Mouse (Mus musculus): ENCODE results near the gene Rnf113a2. TPM values are rescaled to one million over a fixed set of nuclear protein-coding genes. Genes with fewer than 3 reads are reported as not detected.
A peak's percentile ranks its signal among the peaks of the same experiment; 100 is the strongest.

Gene Rnf113a2
- polyA plus RNA-seq (2012; fragmentation: generic; extraction: Trizol): 3.0 TPM
- long read RNA-seq, experiment 1, partial matches to known transcripts: 0 of 3 reads
- long read RNA-seq, experiment 1, other reads (novel, unspliced or antisense): 0 of 3 reads
- long read RNA-seq, experiment 2, transcript Rnf113a2-201 (1 exons, 1,383 nt): major isoform, 6 of 6 reads
- long read RNA-seq, experiment 2, partial matches to known transcripts: 0 of 6 reads
- long read RNA-seq, experiment 2, other reads (novel, unspliced or antisense): 0 of 6 reads

- Histone ChIP-seq H3K79me2 (ENCODE audit: control insufficient read depth, insufficient read depth) (no peaks in the 10 kb centered on the region), H3K27me3 (ENCODE audit: control insufficient read depth, insufficient read depth, insufficient read length) (no peaks in the 10 kb centered on the region), H3K36me3 (ENCODE audit: control insufficient read depth, insufficient read depth) (no peaks in the 10 kb centered on the region), H3ac (ENCODE audit: control insufficient read depth, insufficient read length, low read depth) (peak within 1 kb of the TSS; percentile 16), H3K79me3 (ENCODE audit: low read depth) (no peaks in the 10 kb centered on the region), H3K4me3 (ENCODE audit: insufficient read depth, poor library complexity, severe bottlenecking) (peak within 1 kb of the TSS; percentile 26)
- TF ChIP-seq MAX (IDR thresholded peaks at IDR 0.05): peak; percentile 59
- TF ChIP-seq CEBPB (IDR thresholded peaks at IDR 0.05; ENCODE audit: low read depth): no peak
Observed at GRCm38 (mm10) chr12:84416834-84417604, at the start of gene Rnf113a2. Rnf113a2 (plus strand) TSS chr12:84417196.

DNA sequence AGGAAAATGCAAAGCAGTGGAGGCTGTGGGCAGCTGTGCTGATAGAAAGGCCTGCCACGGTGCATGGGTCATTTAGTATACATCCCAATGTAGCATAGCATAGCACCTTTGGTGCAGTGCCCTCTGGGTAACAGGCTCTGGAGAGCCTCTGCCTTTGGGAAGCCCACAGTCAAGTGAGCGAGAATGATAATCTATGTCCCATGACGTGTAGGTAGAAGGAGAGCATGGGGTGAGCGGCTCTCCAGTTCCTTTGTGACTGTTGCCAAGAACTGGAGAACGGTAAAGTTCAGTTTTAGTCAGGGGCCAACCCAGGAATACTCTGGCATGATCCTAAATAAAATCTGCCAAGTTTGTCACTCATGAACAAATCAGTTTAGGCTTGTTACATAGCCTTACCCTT lies 45.3 kb upstream of the Rnf113a2 start:
- Histone ChIP-seq H3K79me3 (ENCODE audit: low read depth) (no peaks in the 10 kb centered on the region), H3K27me3 (ENCODE audit: control insufficient read depth, insufficient read depth, insufficient read length) (no peaks in the 10 kb centered on the region), H3K36me3 (ENCODE audit: control insufficient read depth, insufficient read depth) (peaks cover 53% of the 10 kb centered on the region), H3ac (ENCODE audit: control insufficient read depth, insufficient read length, low read depth) (no peak overlapping the region), H3K4me3 (ENCODE audit: insufficient read depth, poor library complexity, severe bottlenecking) (no peak overlapping the region), H3K79me2 (ENCODE audit: control insufficient read depth, insufficient read depth) (no peaks in the 10 kb centered on the region)
- TF ChIP-seq USF1 (IDR thresholded peaks at IDR 0.05; ENCODE audit: low read depth) (no peak), MYOD1 (IDR thresholded peaks at IDR 0.05; ENCODE audit: control insufficient read depth, insufficient read length, low read depth) (no peak), CEBPB (IDR thresholded peaks at IDR 0.05; ENCODE audit: low read depth) (no peak)

DNA sequence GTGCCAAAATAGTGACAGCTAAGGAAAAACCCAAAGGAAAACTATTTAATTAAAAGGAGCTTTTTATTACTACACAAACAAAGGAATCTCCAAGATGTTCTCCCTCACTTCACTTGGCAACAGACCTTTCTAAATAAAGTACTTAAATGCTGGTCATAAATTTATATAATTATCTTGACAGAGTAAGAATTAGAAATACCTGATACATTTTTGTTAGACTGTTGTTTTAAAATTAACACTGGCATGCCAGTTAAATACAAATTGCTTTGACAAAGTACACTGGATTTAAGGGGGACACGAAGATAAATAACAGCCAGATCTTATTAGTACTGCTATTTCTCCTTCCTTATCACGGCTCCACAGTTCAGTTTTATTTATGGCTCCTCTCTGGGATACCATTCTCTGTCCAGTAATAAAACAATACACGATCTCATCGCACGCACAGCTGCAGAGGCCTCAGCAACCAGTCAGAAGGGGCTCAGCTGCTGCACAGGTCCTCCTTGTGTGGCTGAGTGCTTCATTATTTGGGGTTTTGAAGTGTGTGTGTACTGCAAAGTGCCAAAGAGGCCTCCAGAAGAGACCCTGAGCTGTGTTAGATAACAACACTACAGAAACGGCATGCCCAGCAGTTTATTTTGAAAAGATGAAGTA lies 43.0 kb upstream of the Rnf113a2 start:
- no peak overlapping the region for H3ac ChIP-seq (ENCODE audit: control insufficient read depth, insufficient read length, low read depth)
- H3K27me3 ChIP-seq (ENCODE audit: control insufficient read depth, insufficient read depth, insufficient read length): no peaks in the 10 kb centered on the region
- TF ChIP-seq CTCF (IDR thresholded peaks at IDR 0.05; ENCODE audit: control insufficient read depth, insufficient read depth, insufficient read length) (no peak), FOSL1 (IDR thresholded peaks at IDR 0.05; ENCODE audit: insufficient read depth, low read length, poor library complexity, severe bottlenecking) (no peak), MAX (IDR thresholded peaks at IDR 0.05) (no peak), USF1 (IDR thresholded peaks at IDR 0.05; ENCODE audit: low read depth) (no peak), MYOG (IDR thresholded peaks at IDR 0.05; ENCODE audit: control insufficient read depth, extremely low read depth, insufficient read length) (no peak), CEBPB (IDR thresholded peaks at IDR 0.05; ENCODE audit: low read depth) (no peak), MYOD1 (IDR thresholded peaks at IDR 0.05; ENCODE audit: control insufficient read depth, insufficient read length, low read depth) (no peak)
- H3K79me2 ChIP-seq (ENCODE audit: control insufficient read depth, insufficient read depth): no peaks in the 10 kb centered on the region
- H3K36me3 ChIP-seq (ENCODE audit: control insufficient read depth, insufficient read depth): peaks cover 45% of the 10 kb centered on the region
- no peak overlapping the region for H3K4me3 ChIP-seq (ENCODE audit: insufficient read depth, poor library complexity, severe bottlenecking)
- no peaks in the 10 kb centered on the region for H3K79me3 ChIP-seq (ENCODE audit: low read depth)

DNA sequence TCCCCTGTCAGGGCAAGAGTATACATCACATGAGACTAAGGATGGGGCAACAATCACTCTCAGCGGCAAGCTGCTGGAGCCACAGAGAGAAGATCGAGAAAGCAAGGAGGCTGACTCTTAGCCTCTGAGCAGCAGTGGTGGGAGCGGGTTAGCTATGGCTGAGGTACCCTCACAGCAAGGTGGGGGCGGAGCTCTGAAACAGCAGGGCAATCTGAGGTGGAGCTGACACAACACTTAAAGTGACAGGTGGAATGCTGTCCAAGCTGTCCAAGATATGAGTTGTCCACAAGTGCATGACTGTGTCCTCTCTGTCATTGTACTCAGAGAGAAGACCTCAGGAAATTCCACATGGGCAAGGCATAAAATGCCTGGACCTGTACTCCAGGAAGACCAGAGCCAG lies 34.6 kb upstream of the Rnf113a2 start:
- Histone ChIP-seq H3K4me3 (ENCODE audit: insufficient read depth, poor library complexity, severe bottlenecking) (no peak overlapping the region), H3K36me3 (ENCODE audit: control insufficient read depth, insufficient read depth) (no peaks in the 10 kb centered on the region), H3K79me3 (ENCODE audit: low read depth) (no peaks in the 10 kb centered on the region), H3ac (ENCODE audit: control insufficient read depth, insufficient read length, low read depth) (no peak overlapping the region), H3K79me2 (ENCODE audit: control insufficient read depth, insufficient read depth) (no peaks in the 10 kb centered on the region), H3K27me3 (ENCODE audit: control insufficient read depth, insufficient read depth, insufficient read length) (no peaks in the 10 kb centered on the region)
- TF ChIP-seq MYOG (IDR thresholded peaks at IDR 0.05; ENCODE audit: control insufficient read depth, extremely low read depth, insufficient read length) (no peak), CTCF (IDR thresholded peaks at IDR 0.05; ENCODE audit: control insufficient read depth, insufficient read depth, insufficient read length) (no peak), MYOD1 (IDR thresholded peaks at IDR 0.05; ENCODE audit: control insufficient read depth, insufficient read length, low read depth) (no peak), FOSL1 (IDR thresholded peaks at IDR 0.05; ENCODE audit: insufficient read depth, low read length, poor library complexity, severe bottlenecking) (no peak), CEBPB (IDR thresholded peaks at IDR 0.05; ENCODE audit: low read depth) (no peak), MAX (IDR thresholded peaks at IDR 0.05) (no peak), USF1 (IDR thresholded peaks at IDR 0.05; ENCODE audit: low read depth) (no peak)

DNA sequence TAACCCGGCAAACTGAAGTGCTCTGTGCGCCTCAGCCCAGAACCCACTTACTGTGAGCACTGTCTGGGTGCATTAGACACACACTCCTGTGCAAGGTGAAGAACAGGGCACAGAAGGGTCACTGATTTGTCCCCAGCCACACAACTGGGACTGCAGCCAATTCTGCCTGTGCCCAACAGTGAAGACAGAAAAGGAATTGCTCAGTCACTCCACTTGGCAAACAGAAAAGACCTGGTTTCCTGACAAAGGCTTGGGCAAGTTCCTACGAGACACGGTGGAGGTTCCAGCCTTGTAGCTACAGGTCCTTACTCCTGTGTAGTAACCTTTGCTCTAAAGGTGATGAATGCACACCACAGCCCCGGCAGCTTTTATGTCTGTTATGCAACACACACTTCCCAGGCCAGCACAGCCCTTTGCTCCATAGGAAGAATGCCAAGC lies 32.3 kb upstream of the Rnf113a2 start:
- TF ChIP-seq MAX (IDR thresholded peaks at IDR 0.05): no peak
- no peak for TF ChIP-seq CEBPB (IDR thresholded peaks at IDR 0.05; ENCODE audit: low read depth)
- no peak for TF ChIP-seq MYOD1 (IDR thresholded peaks at IDR 0.05; ENCODE audit: control insufficient read depth, insufficient read length, low read depth)
- TF ChIP-seq MYOG (IDR thresholded peaks at IDR 0.05; ENCODE audit: control insufficient read depth, extremely low read depth, insufficient read length): no peak
- no peak for TF ChIP-seq USF1 (IDR thresholded peaks at IDR 0.05; ENCODE audit: low read depth)
- no peak for TF ChIP-seq FOSL1 (IDR thresholded peaks at IDR 0.05; ENCODE audit: insufficient read depth, low read length, poor library complexity, severe bottlenecking)
- no peak for TF ChIP-seq CTCF (IDR thresholded peaks at IDR 0.05; ENCODE audit: control insufficient read depth, insufficient read depth, insufficient read length)
- H3K4me3 ChIP-seq (ENCODE audit: insufficient read depth, poor library complexity, severe bottlenecking): no peak overlapping the region
- H3K36me3 ChIP-seq (ENCODE audit: control insufficient read depth, insufficient read depth): no peaks in the 10 kb centered on the region
- H3K79me3 ChIP-seq (ENCODE audit: low read depth): no peaks in the 10 kb centered on the region
- H3ac ChIP-seq (ENCODE audit: control insufficient read depth, insufficient read length, low read depth): no peak overlapping the region
- no peaks in the 10 kb centered on the region for H3K27me3 ChIP-seq (ENCODE audit: control insufficient read depth, insufficient read depth, insufficient read length)
- H3K79me2 ChIP-seq (ENCODE audit: control insufficient read depth, insufficient read depth): no peaks in the 10 kb centered on the region
